Mouse (Mus musculus): Measurements from ENCODE around the gene Nkd1. TPM values are rescaled to one million over a fixed set of nuclear protein-coding genes. Genes with fewer than 3 reads are reported as not detected.

The Nkd1 gene
- polyA plus RNA-seq, 1 experiment: 2.9 TPM

GRCm38 (mm10) chr8:88630225-88630624 lies 109.1 kb downstream of the Nkd1 start:
- Histone ChIP-seq H3K4me3 (ENCODE audit: control insufficient read depth, low read depth, low read length) (no peak overlapping the region), H3K4me1 (ENCODE audit: control insufficient read depth, insufficient read depth, low read length) (peaks cover 13% of the 10 kb centered on the region), H3K36me3 (ENCODE audit: control insufficient read depth, insufficient read depth, low read length) (no peaks in the 10 kb centered on the region), H3K27me3 (ENCODE audit: control insufficient read depth, insufficient read depth, low read length) (no peaks in the 10 kb centered on the region), H3K27ac (ENCODE audit: control insufficient read depth, insufficient read depth, low read depth, low read length) (no peak overlapping the region)
- TF ChIP-seq POLR2A (IDR thresholded peaks at IDR 0.05; ENCODE audit: control insufficient read depth, low read depth, low read length): no peak
- no peak for TF ChIP-seq CTCF (IDR thresholded peaks at IDR 0.05; ENCODE audit: control insufficient read depth, insufficient read depth, insufficient replicate concordance, low read depth, low read length)

GRCm38 (mm10) chr8:88631081-88631480 lies 109.9 kb downstream of the Nkd1 start:
- H3K36me3 ChIP-seq (ENCODE audit: control insufficient read depth, insufficient read depth, low read length): no peaks in the 10 kb centered on the region
- no peak for TF ChIP-seq CTCF (IDR thresholded peaks at IDR 0.05; ENCODE audit: control insufficient read depth, insufficient read depth, insufficient replicate concordance, low read depth, low read length)
- TF ChIP-seq POLR2A (IDR thresholded peaks at IDR 0.05; ENCODE audit: control insufficient read depth, low read depth, low read length): no peak
- no peak overlapping the region for H3K4me3 ChIP-seq (ENCODE audit: control insufficient read depth, low read depth, low read length)
- no peaks in the 10 kb centered on the region for H3K27me3 ChIP-seq (ENCODE audit: control insufficient read depth, insufficient read depth, low read length)
- no peak overlapping the region for H3K27ac ChIP-seq (ENCODE audit: control insufficient read depth, insufficient read depth, low read depth, low read length)
- H3K4me1 ChIP-seq (ENCODE audit: control insufficient read depth, insufficient read depth, low read length): peaks cover 13% of the 10 kb centered on the region

- no peak overlapping the region for H3K27ac ChIP-seq (ENCODE audit: control insufficient read depth, insufficient read depth, low read depth, low read length)
- no peaks in the 10 kb centered on the region for H3K27me3 ChIP-seq (ENCODE audit: control insufficient read depth, insufficient read depth, low read length)
- H3K36me3 ChIP-seq (ENCODE audit: control insufficient read depth, insufficient read depth, low read length): no peaks in the 10 kb centered on the region
- TF ChIP-seq CTCF (IDR thresholded peaks at IDR 0.05; ENCODE audit: control insufficient read depth, insufficient read depth, insufficient replicate concordance, low read depth, low read length): no peak
- no peak for TF ChIP-seq POLR2A (IDR thresholded peaks at IDR 0.05; ENCODE audit: control insufficient read depth, low read depth, low read length)
- peaks cover 3% of the 10 kb centered on the region for H3K4me1 ChIP-seq (ENCODE audit: control insufficient read depth, insufficient read depth, low read length)
- H3K4me3 ChIP-seq (ENCODE audit: control insufficient read depth, low read depth, low read length): no peak overlapping the region
Observed at GRCm38 (mm10) chr8:88633343-88633765, 112.2 kb downstream of the Nkd1 start.

GRCm38 (mm10) chr8:88635474-88636397 lies 114.6 kb downstream of the Nkd1 start, which contains the start of gene Snx20:
Gene Snx20 (minus strand): TSS chr8:88636128.
- H3K4me3 ChIP-seq (ENCODE audit: control insufficient read depth, low read depth, low read length): no peak within 1 kb of the TSS
- TF ChIP-seq CTCF (IDR thresholded peaks at IDR 0.05; ENCODE audit: control insufficient read depth, insufficient read depth, insufficient replicate concordance, low read depth, low read length): no peak
- TF ChIP-seq POLR2A (IDR thresholded peaks at IDR 0.05; ENCODE audit: control insufficient read depth, low read depth, low read length): no peak
- H3K27ac ChIP-seq (ENCODE audit: control insufficient read depth, insufficient read depth, low read depth, low read length): no peak within 1 kb of the TSS
- H3K27me3 ChIP-seq (ENCODE audit: control insufficient read depth, insufficient read depth, low read length): no peaks in the 10 kb centered on the region
- H3K36me3 ChIP-seq (ENCODE audit: control insufficient read depth, insufficient read depth, low read length): no peaks in the 10 kb centered on the region
- no peaks in the 10 kb centered on the region for H3K4me1 ChIP-seq (ENCODE audit: control insufficient read depth, insufficient read depth, low read length)

DNA sequence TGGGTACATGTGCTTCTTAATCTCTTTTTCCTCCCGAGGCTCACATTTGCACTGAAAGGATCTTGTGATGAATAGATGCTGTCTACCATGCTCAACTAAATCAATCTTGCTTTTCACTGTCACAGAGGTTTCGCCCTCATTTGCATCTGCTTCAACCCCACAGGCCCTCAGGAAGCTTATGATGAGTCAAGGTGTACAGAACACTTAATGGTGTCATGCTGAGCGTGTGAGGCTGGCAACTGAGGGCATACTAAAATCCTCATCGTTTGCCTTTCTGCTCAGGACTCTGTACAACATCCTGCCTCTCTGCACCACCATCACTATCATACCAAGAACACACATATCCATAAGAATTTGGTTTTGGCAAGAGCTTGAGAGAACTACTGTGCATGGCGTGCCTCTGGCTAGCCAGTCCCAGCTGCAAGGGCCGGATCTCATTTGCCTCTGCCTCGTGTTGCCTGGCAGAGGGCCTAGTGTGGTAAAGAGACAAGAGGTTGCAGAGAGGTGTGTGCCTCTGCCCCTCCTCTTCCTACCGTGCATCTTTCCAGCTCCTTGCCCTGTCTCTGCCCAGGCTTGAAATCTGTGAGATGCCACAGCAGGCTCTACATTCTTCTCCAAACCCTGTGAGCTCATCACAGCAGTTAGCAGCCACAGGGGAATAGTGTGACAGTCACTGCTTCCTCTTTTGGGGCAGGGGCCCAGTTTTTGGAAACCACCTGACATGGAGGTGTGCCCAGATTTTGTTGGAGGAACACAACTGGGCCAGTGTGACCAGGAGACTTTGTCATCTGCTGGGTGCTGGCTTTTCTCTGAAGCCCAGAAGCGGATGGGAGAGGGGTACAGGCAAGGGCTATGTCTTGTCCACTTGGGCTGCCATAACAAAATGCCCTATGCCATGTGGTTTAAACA lies 116.2 kb downstream of the Nkd1 start:
- Histone ChIP-seq H3K36me3 (ENCODE audit: control insufficient read depth, insufficient read depth, low read length) (no peaks in the 10 kb centered on the region), H3K27ac (ENCODE audit: control insufficient read depth, insufficient read depth, low read depth, low read length) (no peak overlapping the region), H3K27me3 (ENCODE audit: control insufficient read depth, insufficient read depth, low read length) (no peaks in the 10 kb centered on the region), H3K4me3 (ENCODE audit: control insufficient read depth, low read depth, low read length) (no peak overlapping the region), H3K4me1 (ENCODE audit: control insufficient read depth, insufficient read depth, low read length) (no peaks in the 10 kb centered on the region)
- TF ChIP-seq POLR2A (IDR thresholded peaks at IDR 0.05; ENCODE audit: control insufficient read depth, low read depth, low read length) (no peak), CTCF (IDR thresholded peaks at IDR 0.05; ENCODE audit: control insufficient read depth, insufficient read depth, insufficient replicate concordance, low read depth, low read length) (no peak)

DNA sequence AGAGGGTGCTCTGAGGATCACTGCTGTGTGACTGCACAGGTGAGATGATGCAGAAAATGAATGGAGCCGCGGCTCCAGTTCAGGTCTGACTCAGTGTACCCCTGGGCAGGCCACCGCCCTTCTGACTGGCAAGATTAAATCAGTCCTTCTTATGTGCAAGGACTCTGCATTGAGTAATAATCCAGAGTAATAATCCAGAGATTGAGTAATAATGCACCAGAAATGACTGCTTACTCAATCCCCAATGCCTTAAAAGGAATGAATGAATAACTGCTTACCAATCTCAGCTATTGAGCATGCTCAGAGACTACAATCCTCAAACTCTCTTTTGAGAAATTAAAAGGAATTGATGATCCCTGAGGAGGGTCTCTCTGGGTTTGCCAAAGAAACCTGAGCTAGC lies 117.8 kb downstream of the Nkd1 start:
- H3K4me3 ChIP-seq (ENCODE audit: control insufficient read depth, low read depth, low read length): no peak overlapping the region
- H3K4me1 ChIP-seq (ENCODE audit: control insufficient read depth, insufficient read depth, low read length): no peaks in the 10 kb centered on the region
- no peak overlapping the region for H3K27ac ChIP-seq (ENCODE audit: control insufficient read depth, insufficient read depth, low read depth, low read length)
- H3K27me3 ChIP-seq (ENCODE audit: control insufficient read depth, insufficient read depth, low read length): no peaks in the 10 kb centered on the region
- no peaks in the 10 kb centered on the region for H3K36me3 ChIP-seq (ENCODE audit: control insufficient read depth, insufficient read depth, low read length)
- TF ChIP-seq CTCF (IDR thresholded peaks at IDR 0.05; ENCODE audit: control insufficient read depth, insufficient read depth, insufficient replicate concordance, low read depth, low read length) (no peak), POLR2A (IDR thresholded peaks at IDR 0.05; ENCODE audit: control insufficient read depth, low read depth, low read length) (no peak)
